Mouse (Mus musculus): ENCODE measurements around the gene Gm14147.

Gm14147 gene

DNA sequence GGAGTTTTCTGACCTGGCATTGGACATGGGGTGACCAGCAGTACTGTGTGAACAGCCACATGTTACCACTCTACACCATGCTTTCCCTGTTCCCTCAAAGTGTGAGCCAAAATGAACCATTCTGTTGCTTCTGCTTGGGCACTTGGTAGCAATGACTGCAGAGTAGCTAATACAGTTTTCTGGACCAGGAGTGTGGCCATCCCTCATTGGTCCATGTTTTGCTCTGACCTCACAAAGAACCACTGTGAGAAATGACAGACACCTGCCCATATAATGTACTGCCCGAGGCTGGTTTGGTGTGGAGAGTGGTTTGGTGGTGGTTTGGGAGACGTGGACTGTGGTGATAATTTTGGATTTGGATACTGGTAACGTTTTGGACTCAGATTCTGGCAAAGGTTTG lies at the start of gene Gm14147:
TSS of gene Gm14147 (plus strand) at position 301 of the 400 bp plus-strand sequence.
- no CpG with 5 or more reads among the region's 3 CpGs for WGBS

GRCm38 (mm10) chr2:151056637-151057036 lies 41.4 kb upstream of the Gm14147 start:
- WGBS = 89% methylated on average over 1 of the region's 1 CpGs

DNA sequence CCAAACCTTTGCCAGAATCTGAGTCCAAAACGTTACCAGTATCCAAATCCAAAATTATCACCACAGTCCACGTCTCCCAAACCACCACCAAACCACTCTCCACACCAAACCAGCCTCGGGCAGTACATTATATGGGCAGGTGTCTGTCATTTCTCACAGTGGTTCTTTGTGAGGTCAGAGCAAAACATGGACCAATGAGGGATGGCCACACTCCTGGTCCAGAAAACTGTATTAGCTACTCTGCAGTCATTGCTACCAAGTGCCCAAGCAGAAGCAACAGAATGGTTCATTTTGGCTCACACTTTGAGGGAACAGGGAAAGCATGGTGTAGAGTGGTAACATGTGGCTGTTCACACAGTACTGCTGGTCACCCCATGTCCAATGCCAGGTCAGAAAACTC lies 5.8 kb upstream of the Gm14147 start, which contains the start of gene Gm14151:
TSS of gene Gm14151 (minus strand) at position 101 of the 400 bp plus-strand sequence.
- WGBS = no CpG with 5 or more reads among the region's 3 CpGs
